8 mouse cellular contexts compared by ENCODE assay signal in the genomic region with DNA sequence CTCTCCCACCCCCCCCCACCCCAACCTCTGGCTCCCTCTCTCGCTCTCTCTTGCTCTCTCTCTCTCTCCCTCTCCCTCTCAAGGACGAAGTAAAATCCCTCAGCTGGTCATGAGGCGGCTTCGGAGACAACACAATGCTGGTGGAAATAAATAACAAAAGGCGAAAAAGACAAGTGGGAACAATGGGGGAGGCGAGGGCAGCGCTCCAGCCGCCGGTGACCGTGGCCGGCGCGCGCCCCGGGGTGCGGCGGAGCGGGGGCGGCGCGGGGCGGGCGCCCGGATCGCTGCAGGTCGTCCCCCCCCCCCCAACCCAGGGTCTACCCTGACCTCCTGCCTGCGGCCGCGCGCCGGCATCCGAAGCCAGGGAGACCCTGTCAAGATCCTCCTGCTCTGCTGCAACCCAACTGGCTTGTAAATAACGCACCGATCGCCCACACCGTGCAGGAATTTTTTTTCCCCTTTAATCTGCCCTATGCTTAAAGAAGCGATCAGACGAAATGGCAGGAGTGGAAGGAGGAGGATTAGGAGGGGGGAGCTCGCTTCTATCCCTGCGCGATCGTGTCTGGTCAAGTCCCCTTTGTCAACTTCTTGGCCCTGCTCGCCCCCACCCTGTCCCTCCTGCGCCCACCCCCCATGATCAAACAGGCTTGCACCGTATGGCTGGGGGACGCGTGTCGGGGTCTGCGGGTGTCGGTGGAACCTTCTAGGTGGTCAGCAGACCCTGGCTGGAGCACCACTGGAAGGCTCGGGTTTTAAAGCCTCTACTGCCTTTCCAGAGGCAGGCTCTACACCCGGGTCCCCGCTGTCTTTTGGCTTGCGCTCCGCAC. TPM values are rescaled to one million over a fixed set of nuclear protein-coding genes. Genes with fewer than 3 reads are reported as not detected.
A peak's percentile ranks its signal among the peaks of the same experiment; 100 is the strongest.
DNase-seq lines count a peak whose midpoint lies in the region; ATAC-seq and TF ChIP-seq lines count a peak whose summit lies in the region.

No protein-coding gene starts in this region.

- H3K27me3 ChIP-seq in embryonic facial prominence, embryonic 13.5 days = peaks cover 49% of the 10 kb centered on the region
- no peaks in the 10 kb centered on the region for H3K27me3 ChIP-seq in hindbrain, embryonic 12.5 days
- H3K27me3 ChIP-seq in lung, postnatal 0 days (replicated peaks; ENCODE audit: insufficient read depth, low read length) = peaks cover 5% of the 10 kb centered on the region; the same call in 1 of the 2 replicates

- WGBS in embryonic facial prominence, embryonic 13.5 days = under 1% methylated on average over 54 of the region's 55 CpGs
- 2% methylated on average over 39 of the region's 55 CpGs for WGBS in hindbrain, embryonic 12.5 days
- WGBS in lung, postnatal 0 days = under 1% methylated on average over 45 of the region's 55 CpGs

- no peak for TF ChIP-seq CTCF in lung, postnatal 0 days (IDR thresholded peaks at IDR 0.05)

- no peak for ATAC-seq in embryonic facial prominence, embryonic 13.5 days (ENCODE audit: insufficient number of reproducible peaks, insufficient read depth, low FRiP score, low TSS enrichment, low read depth)
- ATAC-seq in hindbrain, embryonic 12.5 days (ENCODE audit: low FRiP score) = peak; percentile 72
- ATAC-seq in lung, postnatal 0 days = peak; percentile 28

- no peaks in the 10 kb centered on the region for H3K36me3 ChIP-seq in embryonic facial prominence, embryonic 13.5 days
- H3K36me3 ChIP-seq in hindbrain, embryonic 12.5 days = no peaks in the 10 kb centered on the region
- H3K36me3 ChIP-seq in lung, postnatal 0 days (ENCODE audit: insufficient read depth, low read length) = no peaks in the 10 kb centered on the region

- no peak for TF ChIP-seq EP300 in lung, postnatal 0 days (IDR thresholded peaks at IDR 0.05)

- peaks cover 18% of the 10 kb centered on the region for H3K4me1 ChIP-seq in embryonic facial prominence, embryonic 13.5 days
- H3K4me1 ChIP-seq in hindbrain, embryonic 12.5 days = peaks cover 7% of the 10 kb centered on the region; the same call in 1 of the 2 replicates
- peaks cover 6% of the 10 kb centered on the region for H3K4me1 ChIP-seq in lung, postnatal 0 days (ENCODE audit: insufficient read depth, low read depth, low read length)

- peak overlapping the region; percentile 76 for H3K4me3 ChIP-seq in embryonic facial prominence, embryonic 13.5 days
- peak overlapping the region; percentile 71 for H3K4me3 ChIP-seq in hindbrain, embryonic 12.5 days
- H3K4me3 ChIP-seq in lung, postnatal 0 days (ENCODE audit: low read depth, low read length) = peak overlapping the region; percentile 87

- H3K9me3 ChIP-seq in embryonic facial prominence, embryonic 13.5 days = no peaks in the 10 kb centered on the region
- no peaks in the 10 kb centered on the region for H3K9me3 ChIP-seq in hindbrain, embryonic 12.5 days (replicated peaks)
- H3K9me3 ChIP-seq in lung, postnatal 0 days (ENCODE audit: low read length) = no peaks in the 10 kb centered on the region

- H3K4me2 ChIP-seq in embryonic facial prominence, embryonic 13.5 days = peak overlapping the region; percentile 94
- peak overlapping the region; percentile 95 for H3K4me2 ChIP-seq in hindbrain, embryonic 12.5 days (replicated peaks)
- H3K4me2 ChIP-seq in lung, postnatal 0 days (replicated peaks; ENCODE audit: low read depth, low read length) = peak overlapping the region; percentile 96

- peak; percentile 22 to 49 for DNase-seq in heart, adult 18-20 months
- no peak for DNase-seq in heart, adult 8-10 months (ENCODE audit: low spot score)
- peak; percentile 22 for DNase-seq in Muller cell, postnatal 12 days (ENCODE audit: inconsistent ontology term)
- DNase-seq in lung, postnatal 0 days (ENCODE audit: low spot score) = peak; percentile 45
- DNase-seq in retina, postnatal 7 days (ENCODE audit: low read depth, low spot score) = peak; percentile 24
- no peak for DNase-seq in layer of hippocampus, adult 9-11 months

- H3K9ac ChIP-seq in embryonic facial prominence, embryonic 13.5 days = peak overlapping the region; percentile 76
- H3K9ac ChIP-seq in hindbrain, embryonic 12.5 days = peak overlapping the region; percentile 87
- peak overlapping the region; percentile 56 for H3K9ac ChIP-seq in lung, postnatal 0 days (replicated peaks; ENCODE audit: low read depth)

- no peak overlapping the region for H3K27ac ChIP-seq in embryonic facial prominence, embryonic 13.5 days
- peak overlapping the region; percentile 82 for H3K27ac ChIP-seq in hindbrain, embryonic 12.5 days
- peak overlapping the region; percentile 75; the same call in 1 of the 2 replicates for H3K27ac ChIP-seq in lung, postnatal 0 days (ENCODE audit: low read length)

RNA-seq across cellular contexts. Expression of a gene that starts 0.5 kb away (rescaled TPM):
- 1 to 10 TPM; 2.6 to 2.9 TPM for total RNA-seq in heart, adult 18-20 months (2021)
- total RNA-seq in heart, adult 8-10 months (2022) = 1 to 10 TPM; 1.1 to 3.1 (median 2.2) TPM
- 55.6 and 71.6 TPM in 2 replicates for polyA plus RNA-seq in embryonic facial prominence, embryonic 13.5 days (2015; fragmentation: Nextera tagmentation; extraction: Ambion mirVana)
- 49.1 and 58.0 TPM in 2 replicates for polyA plus RNA-seq in hindbrain, embryonic 12.5 days (2016; fragmentation: Nextera tagmentation; extraction: Ambion mirVana)
- 9.8 and 10.2 TPM in 2 replicates for polyA plus RNA-seq in lung, postnatal 0 days (2015; fragmentation: Nextera tagmentation; extraction: Ambion mirVana)

Comparison
In these comparisons a context has a peak if more than half of its experiments do, and no peak if none do; other contexts are left out.
1. DNase-seq: peak in heart, adult 18-20 months (2 of 2), Muller cell, postnatal 12 days (single experiment), lung, postnatal 0 days (single experiment) and retina, postnatal 7 days (single experiment); none in heart, adult 8-10 months (single experiment) and layer of hippocampus, adult 9-11 months (single experiment).
2. Peak in every context shown above with its lines, with median percentiles within 50 percentile points of each other: H3K4me2 ChIP-seq, H3K4me3 ChIP-seq and H3K9ac ChIP-seq.